Mouse (Mus musculus) embryo, embryonic 10.5 days (tissue): ENCODE data around the gene Rab3il1.

Experiments used
- DNase-seq: peaks from one replicate; pipeline ENCODE4 v3.0.0-alpha.2; 2015; ENCODE audit warnings: low spot score

Rab3il1 gene

GRCm38 (mm10) chr19:10013913-10014312, 12.4 kb downstream of the Rab3il1 start:
- DNase-seq = peak; percentile 87

- DNase-seq = no peak
Measured at GRCm38 (mm10) chr19:10014824-10015223, 13.4 kb downstream of the Rab3il1 start.

GRCm38 (mm10) chr19:10015442-10015841, 14.0 kb downstream of the Rab3il1 start:
- DNase-seq = no peak

- no peak for DNase-seq
Measured at GRCm38 (mm10) chr19:10016151-10016550, 14.7 kb downstream of the Rab3il1 start.

- peak; percentile 93 for DNase-seq
Measured at GRCm38 (mm10) chr19:10017637-10018526, 16.4 kb downstream of the Rab3il1 start.

- no peak for DNase-seq
Measured at GRCm38 (mm10) chr19:10018527-10018818, 17.0 kb downstream of the Rab3il1 start.

- DNase-seq = no peak
Measured at GRCm38 (mm10) chr19:10019214-10019760, 17.8 kb downstream of the Rab3il1 start.

GRCm38 (mm10) chr19:10021981-10022380, 20.5 kb downstream of the Rab3il1 start:
- no peak for DNase-seq

GRCm38 (mm10) chr19:10022414-10023303, 21.2 kb downstream of the Rab3il1 start:
- DNase-seq = peak; percentile 65

GRCm38 (mm10) chr19:10023304-10023758, 21.9 kb downstream of the Rab3il1 start:
- DNase-seq = no peak

GRCm38 (mm10) chr19:10025169-10025875, 23.9 kb downstream of the Rab3il1 start:
- DNase-seq = peak; percentile 63

GRCm38 (mm10) chr19:10029746-10030145, 28.3 kb downstream of the Rab3il1 start:
- no peak for DNase-seq

- DNase-seq = peak; percentile 85
Measured at GRCm38 (mm10) chr19:10033211-10033973, 31.9 kb downstream of the Rab3il1 start.

- DNase-seq = no peak
Measured at GRCm38 (mm10) chr19:10034356-10034755, 32.9 kb downstream of the Rab3il1 start.

- peak; percentile 89 for DNase-seq
Measured at GRCm38 (mm10) chr19:10034785-10035447, 33.4 kb downstream of the Rab3il1 start.

- no peak for DNase-seq
Measured at GRCm38 (mm10) chr19:10037534-10037933, 36.1 kb downstream of the Rab3il1 start.

- no peak for DNase-seq
Measured at GRCm38 (mm10) chr19:10038364-10038763, 36.9 kb downstream of the Rab3il1 start.

GRCm38 (mm10) chr19:10038910-10039309, 37.4 kb downstream of the Rab3il1 start:
- no peak for DNase-seq

- DNase-seq = no peak
Measured at GRCm38 (mm10) chr19:10039615-10040014, 38.1 kb downstream of the Rab3il1 start.

GRCm38 (mm10) chr19:10040866-10041387, 39.5 kb downstream of the Rab3il1 start:
- no peak for DNase-seq
